Mouse (Mus musculus): ENCODE data around the gene Gm37240. TPM values are rescaled to one million over a fixed set of nuclear protein-coding genes. Genes with fewer than 3 reads are reported as not detected.

Gm37240 gene
- total RNA-seq, 2 experiments from 2014 or later: 3.9 to 6.6 TPM

- DNase-seq: no peak
Measured at GRCm38 (mm10) chr3:84641391-84641790, 1245.9 kb downstream of the Gm37240 start.

- DNase-seq: no peak
Measured at GRCm38 (mm10) chr3:84640536-84640935, 1246.8 kb downstream of the Gm37240 start.

- DNase-seq: peak; percentile 64
Measured at GRCm38 (mm10) chr3:84639767-84640500, 1247.4 kb downstream of the Gm37240 start.

GRCm38 (mm10) chr3:84638858-84639257 is 1248.5 kb downstream of the Gm37240 start:
- DNase-seq: no peak

GRCm38 (mm10) chr3:84637890-84638578 is 1249.3 kb downstream of the Gm37240 start:
- DNase-seq: no peak

- no peak for DNase-seq
Measured at GRCm38 (mm10) chr3:84637095-84637494, 1250.2 kb downstream of the Gm37240 start.

GRCm38 (mm10) chr3:84631586-84631985 is 1255.7 kb downstream of the Gm37240 start:
- DNase-seq: no peak

GRCm38 (mm10) chr3:84622026-84622425 is 1265.3 kb downstream of the Gm37240 start:
- no peak for DNase-seq

- no peak for DNase-seq
Measured at GRCm38 (mm10) chr3:84619725-84620124, 1267.6 kb downstream of the Gm37240 start.

- no peak for DNase-seq
Measured at GRCm38 (mm10) chr3:84619056-84619455, 1268.3 kb downstream of the Gm37240 start.

GRCm38 (mm10) chr3:84618627-84619026 is 1268.7 kb downstream of the Gm37240 start:
- no peak for DNase-seq

GRCm38 (mm10) chr3:84615856-84616225 is 1271.5 kb downstream of the Gm37240 start:
- no peak for DNase-seq

- DNase-seq: peak; percentile 33
Measured at GRCm38 (mm10) chr3:84615050-84615855, 1272.1 kb downstream of the Gm37240 start.

- no peak for DNase-seq
Measured at GRCm38 (mm10) chr3:84610183-84610710, 1277.1 kb downstream of the Gm37240 start.

- no peak for DNase-seq
Measured at GRCm38 (mm10) chr3:84603212-84603611, 1284.1 kb downstream of the Gm37240 start.

GRCm38 (mm10) chr3:84602759-84603158 is 1284.6 kb downstream of the Gm37240 start:
- no peak for DNase-seq

- no peak for DNase-seq
Measured at GRCm38 (mm10) chr3:84601870-84602495, 1285.3 kb downstream of the Gm37240 start.

GRCm38 (mm10) chr3:84598756-84599155 is 1288.6 kb downstream of the Gm37240 start:
- no peak for DNase-seq

- no peak for DNase-seq
Measured at GRCm38 (mm10) chr3:84597996-84598734, 1289.2 kb downstream of the Gm37240 start.

GRCm38 (mm10) chr3:84595677-84596234 is 1291.6 kb downstream of the Gm37240 start:
- DNase-seq: no peak
